24 mouse cellular contexts compared by ENCODE assay signal in the genomic region with DNA sequence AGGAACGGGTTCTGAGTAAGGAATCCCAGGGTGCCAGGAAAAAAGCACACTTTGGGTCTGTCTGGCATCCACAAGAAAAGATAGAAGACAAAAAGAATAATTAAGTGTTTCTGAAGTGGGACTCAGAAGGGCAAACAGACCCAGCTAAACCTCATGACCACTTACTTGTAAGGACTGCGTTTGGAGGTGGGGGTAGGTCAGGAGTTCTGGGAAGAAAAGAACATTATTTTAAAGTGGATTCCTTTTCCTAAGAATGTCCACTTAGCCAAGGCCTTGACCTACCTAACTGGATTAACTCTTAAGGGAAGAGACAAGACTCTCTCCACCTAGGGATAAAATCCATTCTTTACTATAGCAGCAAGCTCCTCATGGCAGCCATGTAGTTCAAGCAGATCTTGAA. TPM values are rescaled to one million over a fixed set of nuclear protein-coding genes. Genes with fewer than 3 reads are reported as not detected.
"Had no signal": no experiment of that assay in that cellular context is flagged by ENCODE, and none has a peak within 500 bp of the region (broad histone marks: within the 10 kb centered on the region; RNA-seq: fewer than 3 reads in every experiment).

No protein-coding gene starts in this region.

- H3K4me2 ChIP-seq: intestine, embryonic 15.5 days; limb, embryonic 12.5 days; limb, embryonic 15.5 days; liver, embryonic 11.5 days; midbrain, embryonic 13.5 days; neural tube, embryonic 13.5 days had no signal

- H3K27ac ChIP-seq: intestine, embryonic 15.5 days; limb, embryonic 12.5 days; limb, embryonic 15.5 days; liver, embryonic 14.5 days; midbrain, embryonic 10.5 days; midbrain, embryonic 13.5 days; neural tube, embryonic 13.5 days had no signal

- DNase-seq: kidney, adult 18-20 months; kidney, adult 9 months; kidney, postnatal 10 days; kidney, postnatal 4 days; left cerebral cortex, postnatal 4 days; liver, postnatal 0 days; thymus, adult 2 months; thymus, postnatal 14 days; thymus, postnatal 4 days had no signal

- H3K9ac ChIP-seq: intestine, embryonic 15.5 days; limb, embryonic 12.5 days; limb, embryonic 15.5 days; liver, embryonic 14.5 days; liver, postnatal 0 days; midbrain, embryonic 13.5 days; neural tube, embryonic 13.5 days had no signal

- H3K9me3 ChIP-seq: intestine, embryonic 15.5 days; limb, embryonic 12.5 days; limb, embryonic 15.5 days had no signal

- ATAC-seq: intestine, embryonic 15.5 days; liver, postnatal 0 days; midbrain, embryonic 13.5 days; midbrain, embryonic 16.5 days had no signal

- H3K4me1 ChIP-seq: intestine, embryonic 15.5 days; limb, embryonic 12.5 days; limb, embryonic 15.5 days; megakaryocyte, embryonic 14.5 days; midbrain, embryonic 10.5 days; midbrain, embryonic 13.5 days; neural tube, embryonic 13.5 days had no signal

- H3K27me3 ChIP-seq: intestine, embryonic 15.5 days; limb, embryonic 12.5 days; limb, embryonic 15.5 days; midbrain, embryonic 13.5 days; neural tube, embryonic 13.5 days had no signal

- H3K4me3 ChIP-seq: intestine, embryonic 15.5 days; limb, embryonic 12.5 days; limb, embryonic 15.5 days; megakaryocyte, embryonic 14.5 days; midbrain, embryonic 10.5 days; midbrain, embryonic 13.5 days; myocyte; neural tube, embryonic 13.5 days had no signal

- H3K36me3 ChIP-seq: intestine, embryonic 15.5 days; limb, embryonic 12.5 days; limb, embryonic 15.5 days; midbrain, embryonic 10.5 days; midbrain, embryonic 13.5 days; neural tube, embryonic 13.5 days had no signal

RNA-seq across cellular contexts. Expression of gene Hc, which starts 11.3 kb away (rescaled TPM):
- total RNA-seq: neutrophil, adult 5-6 weeks had no signal
- polyA plus RNA-seq: limb, embryonic 12.5 days; myocyte; neural tube, embryonic 13.5 days; small intestine, adult 2 months; spleen, adult 2 months had no signal

RNA-seq across cellular contexts. Expression of gene AI182371, which starts 28.8 kb away (rescaled TPM):
- total RNA-seq: monocyte, adult 5-6 weeks had no signal
